Mouse (Mus musculus): ENCODE results near the gene Scyl3. TPM values are rescaled to one million over a fixed set of nuclear protein-coding genes. Genes with fewer than 3 reads are reported as not detected.

Gene Scyl3
- polyA plus RNA-seq (2016; fragmentation: Nextera tagmentation; extraction: Ambion mirVana), result 21.2 and 22.7 TPM in 2 replicates

- ATAC-seq (ENCODE audit: insufficient number of reproducible peaks, insufficient read depth, low FRiP score, low TSS enrichment), result no peak
- Histone ChIP-seq H3K4me1 (peaks cover 8% of the 10 kb centered on the region), H3K9ac (peak within 1 kb of the TSS; percentile 94), H3K4me3 (peak within 1 kb of the TSS; percentile 96), H3K9me3 (no peaks in the 10 kb centered on the region), H3K36me3 (peaks cover 6% of the 10 kb centered on the region; the same call in 1 of the 2 replicates), H3K27ac (peak within 1 kb of the TSS; percentile 63; the same call in 1 of the 2 replicates), H3K4me2 (replicated peaks) (peak within 1 kb of the TSS; percentile 85), H3K27me3 (no peaks in the 10 kb centered on the region)
- WGBS, result 62% methylated on average over 7 of the region's 7 CpGs
Measured at GRCm38 (mm10) chr1:163928846-163929245, at the start of gene Scyl3. Scyl3 (plus strand) TSS chr1:163929100.

GRCm38 (mm10) chr1:163889629-163890028 is 39.3 kb upstream of the Scyl3 start:
- Histone ChIP-seq H3K4me2 (replicated peaks) (no peak overlapping the region), H3K9me3 (no peaks in the 10 kb centered on the region), H3K9ac (no peak overlapping the region), H3K36me3 (no peaks in the 10 kb centered on the region), H3K4me3 (no peak overlapping the region), H3K27me3 (no peaks in the 10 kb centered on the region), H3K4me1 (no peaks in the 10 kb centered on the region), H3K27ac (no peak overlapping the region)
- ATAC-seq (ENCODE audit: insufficient number of reproducible peaks, insufficient read depth, low FRiP score, low TSS enrichment), result no peak

- H3K4me3 ChIP-seq, result no peak overlapping the region
- peaks cover 6% of the 10 kb centered on the region for H3K4me1 ChIP-seq
- no peak overlapping the region for H3K27ac ChIP-seq
- ATAC-seq (ENCODE audit: insufficient number of reproducible peaks, insufficient read depth, low FRiP score, low TSS enrichment), result no peak
- no peak overlapping the region for H3K4me2 ChIP-seq (replicated peaks)
- H3K27me3 ChIP-seq, result no peaks in the 10 kb centered on the region
- no peak overlapping the region for H3K9ac ChIP-seq
- 74% methylated on average over 5 of the region's 5 CpGs for WGBS
- H3K9me3 ChIP-seq, result no peaks in the 10 kb centered on the region
- no peaks in the 10 kb centered on the region for H3K36me3 ChIP-seq
Measured at GRCm38 (mm10) chr1:163893294-163893693, 35.6 kb upstream of the Scyl3 start.

- H3K4me2 ChIP-seq (replicated peaks), result no peak overlapping the region
- H3K9me3 ChIP-seq, result no peaks in the 10 kb centered on the region
- no peaks in the 10 kb centered on the region for H3K36me3 ChIP-seq
- H3K9ac ChIP-seq, result no peak overlapping the region
- H3K27ac ChIP-seq, result no peak overlapping the region
- H3K4me3 ChIP-seq, result no peak overlapping the region
- no peak for ATAC-seq (ENCODE audit: insufficient number of reproducible peaks, insufficient read depth, low FRiP score, low TSS enrichment)
- 51% methylated on average over 11 of the region's 11 CpGs for WGBS
- H3K27me3 ChIP-seq, result no peaks in the 10 kb centered on the region
- H3K4me1 ChIP-seq, result peaks cover 10% of the 10 kb centered on the region
Measured at GRCm38 (mm10) chr1:163893774-163894527, 34.9 kb upstream of the Scyl3 start.

- no peaks in the 10 kb centered on the region for H3K9me3 ChIP-seq
- H3K9ac ChIP-seq, result no peak overlapping the region
- WGBS, result 20% methylated on average over 5 of the region's 5 CpGs
- ATAC-seq (ENCODE audit: insufficient number of reproducible peaks, insufficient read depth, low FRiP score, low TSS enrichment), result no peak
- H3K4me3 ChIP-seq, result no peak overlapping the region
- H3K27ac ChIP-seq, result peak overlapping the region; percentile 65; the same call in 1 of the 2 replicates
- H3K4me2 ChIP-seq (replicated peaks), result no peak overlapping the region
- H3K36me3 ChIP-seq, result no peaks in the 10 kb centered on the region
- H3K4me1 ChIP-seq, result peaks cover 10% of the 10 kb centered on the region
- no peaks in the 10 kb centered on the region for H3K27me3 ChIP-seq
Measured at GRCm38 (mm10) chr1:163898291-163898764, 30.6 kb upstream of the Scyl3 start.

- Histone ChIP-seq H3K9me3 (no peaks in the 10 kb centered on the region), H3K27ac (no peak overlapping the region), H3K4me3 (no peak overlapping the region), H3K4me2 (replicated peaks) (no peak overlapping the region), H3K36me3 (no peaks in the 10 kb centered on the region), H3K9ac (no peak overlapping the region), H3K27me3 (no peaks in the 10 kb centered on the region), H3K4me1 (peaks cover 10% of the 10 kb centered on the region)
- 83% methylated on average over 2 of the region's 2 CpGs for WGBS
- no peak for ATAC-seq (ENCODE audit: insufficient number of reproducible peaks, insufficient read depth, low FRiP score, low TSS enrichment)
Measured at GRCm38 (mm10) chr1:163899575-163899974, 29.3 kb upstream of the Scyl3 start.

GRCm38 (mm10) chr1:163900168-163900567 is 28.7 kb upstream of the Scyl3 start:
- H3K27me3 ChIP-seq, result no peaks in the 10 kb centered on the region
- H3K4me2 ChIP-seq (replicated peaks), result no peak overlapping the region
- no peak overlapping the region for H3K4me3 ChIP-seq
- 79% methylated on average over 2 of the region's 2 CpGs for WGBS
- H3K4me1 ChIP-seq, result peaks cover 10% of the 10 kb centered on the region
- ATAC-seq (ENCODE audit: insufficient number of reproducible peaks, insufficient read depth, low FRiP score, low TSS enrichment), result no peak
- no peaks in the 10 kb centered on the region for H3K9me3 ChIP-seq
- H3K36me3 ChIP-seq, result no peaks in the 10 kb centered on the region
- no peak overlapping the region for H3K27ac ChIP-seq
- no peak overlapping the region for H3K9ac ChIP-seq

GRCm38 (mm10) chr1:163903411-163903810 is 25.5 kb upstream of the Scyl3 start:
- no peaks in the 10 kb centered on the region for H3K27me3 ChIP-seq
- H3K36me3 ChIP-seq, result no peaks in the 10 kb centered on the region
- ATAC-seq (ENCODE audit: insufficient number of reproducible peaks, insufficient read depth, low FRiP score, low TSS enrichment), result no peak
- H3K27ac ChIP-seq, result no peak overlapping the region
- H3K9ac ChIP-seq, result no peak overlapping the region
- H3K4me3 ChIP-seq, result no peak overlapping the region
- H3K9me3 ChIP-seq, result no peaks in the 10 kb centered on the region
- H3K4me1 ChIP-seq, result peaks cover 20% of the 10 kb centered on the region
- no peak overlapping the region for H3K4me2 ChIP-seq (replicated peaks)
- 82% methylated on average over 3 of the region's 3 CpGs for WGBS

- H3K4me3 ChIP-seq, result no peak overlapping the region
- peak; percentile 62 for ATAC-seq (ENCODE audit: insufficient number of reproducible peaks, insufficient read depth, low FRiP score, low TSS enrichment)
- H3K27me3 ChIP-seq, result no peaks in the 10 kb centered on the region
- 12% methylated on average over 4 of the region's 4 CpGs for WGBS
- H3K9me3 ChIP-seq, result no peaks in the 10 kb centered on the region
- H3K36me3 ChIP-seq, result no peaks in the 10 kb centered on the region
- peaks cover 20% of the 10 kb centered on the region for H3K4me1 ChIP-seq
- no peak overlapping the region for H3K9ac ChIP-seq
- no peak overlapping the region for H3K4me2 ChIP-seq (replicated peaks)
- peak overlapping the region; percentile 70 for H3K27ac ChIP-seq
Measured at GRCm38 (mm10) chr1:163907007-163907811, 21.7 kb upstream of the Scyl3 start.

GRCm38 (mm10) chr1:163908389-163908788 is 20.5 kb upstream of the Scyl3 start:
- Histone ChIP-seq H3K4me1 (peaks cover 20% of the 10 kb centered on the region), H3K4me2 (replicated peaks) (no peak overlapping the region), H3K4me3 (no peak overlapping the region), H3K36me3 (no peaks in the 10 kb centered on the region), H3K9me3 (no peaks in the 10 kb centered on the region), H3K27me3 (no peaks in the 10 kb centered on the region), H3K27ac (no peak overlapping the region), H3K9ac (no peak overlapping the region)
- 47% methylated on average over 11 of the region's 11 CpGs for WGBS
- no peak for ATAC-seq (ENCODE audit: insufficient number of reproducible peaks, insufficient read depth, low FRiP score, low TSS enrichment)

- ATAC-seq (ENCODE audit: insufficient number of reproducible peaks, insufficient read depth, low FRiP score, low TSS enrichment), result no peak
- no peak overlapping the region for H3K27ac ChIP-seq
Measured at GRCm38 (mm10) chr1:163910343-163910742, 18.6 kb upstream of the Scyl3 start.

GRCm38 (mm10) chr1:163910785-163911184 is 18.1 kb upstream of the Scyl3 start:
- Histone ChIP-seq H3K4me3 (no peak overlapping the region), H3K27me3 (no peaks in the 10 kb centered on the region), H3K4me2 (replicated peaks) (no peak overlapping the region), H3K4me1 (peaks cover 15% of the 10 kb centered on the region), H3K36me3 (peaks cover 3% of the 10 kb centered on the region; the same call in 1 of the 2 replicates), H3K27ac (no peak overlapping the region), H3K9ac (no peak overlapping the region), H3K9me3 (no peaks in the 10 kb centered on the region)
- WGBS, result 90% methylated on average over 9 of the region's 9 CpGs
- 0 out of 2 replicates have a peak, but pooled peaks have one; percentile 47 for ATAC-seq (ENCODE audit: insufficient number of reproducible peaks, insufficient read depth, low FRiP score, low TSS enrichment)

More at GRCm38 (mm10) chr1:163910343-163910742, 18.6 kb upstream of the Scyl3 start:
- WGBS, result 4% methylated on average over 2 of the region's 2 CpGs
- H3K4me3 ChIP-seq, result no peak overlapping the region
- H3K4me1 ChIP-seq, result peaks cover 19% of the 10 kb centered on the region
- H3K36me3 ChIP-seq, result no peaks in the 10 kb centered on the region
- no peak overlapping the region for H3K4me2 ChIP-seq (replicated peaks)
- no peak overlapping the region for H3K9ac ChIP-seq
- no peaks in the 10 kb centered on the region for H3K27me3 ChIP-seq
- H3K9me3 ChIP-seq, result no peaks in the 10 kb centered on the region
